Mouse (Mus musculus): ENCODE data around the gene Zp1. TPM values are rescaled to one million over a fixed set of nuclear protein-coding genes. Genes with fewer than 3 reads are reported as not detected.

Gene Zp1
- polyA plus RNA-seq, 1 experiment = 0.05 TPM

GRCm38 (mm10) chr19:10895016-10895528 is 25.4 kb downstream of the Zp1 start, which contains the start of gene Prpf19:
Prpf19 (plus strand) TSS chr19:10895231.
- TF ChIP-seq TCF3 (IDR thresholded peaks at IDR 0.05; ENCODE audit: insufficient read length, low read depth) (no peak), POLR2AphosphoS2 (IDR thresholded peaks at IDR 0.05; ENCODE audit: insufficient read length, low read depth) (peak; percentile 95), MAX (IDR thresholded peaks at IDR 0.05; ENCODE audit: low read depth) (peak; percentile 51), TCF12 (IDR thresholded peaks at IDR 0.05; ENCODE audit: insufficient read depth, poor library complexity, severe bottlenecking) (no peak), E2F4 (IDR thresholded peaks at IDR 0.05; ENCODE audit: insufficient read depth) (peak; percentile 42), POLR2A (IDR thresholded peaks at IDR 0.05; ENCODE audit: insufficient read length, low read depth) (peak; percentile 96), REST (IDR thresholded peaks at IDR 0.05; ENCODE audit: insufficient read depth, insufficient read length) (no peak), CEBPB (IDR thresholded peaks at IDR 0.05; ENCODE audit: insufficient read depth, poor library complexity, severe bottlenecking) (no peak), USF1 (IDR thresholded peaks at IDR 0.05; ENCODE audit: low read depth) (no peak), MYOG (IDR thresholded peaks at IDR 0.05; ENCODE audit: control insufficient read depth in 1 of 3, insufficient read depth in 1 of 3, insufficient read length in 2 of 3, low read depth in 2 of 3) (peak in 2 of 3 experiments; percentile 81 to 88), SRF (IDR thresholded peaks at IDR 0.05; ENCODE audit: control insufficient read depth, insufficient read length, low read depth) (no peak), MYOD1 (IDR thresholded peaks at IDR 0.05; ENCODE audit: control insufficient read depth in 1 of 3, insufficient read length in 2 of 3, low read depth in 2 of 3) (peak in 2 of 3 experiments; percentile 61 to 64)
- Histone ChIP-seq H3K36me3 (ENCODE audit: control insufficient read depth, insufficient read depth) (peaks cover 18% of the 10 kb centered on the region), H3K4me3 (peak within 1 kb of the TSS; percentile 84), H3K4me2 (ENCODE audit: low read depth) (peak within 1 kb of the TSS; percentile 98), H3ac (ENCODE audit: control insufficient read depth, insufficient read length) (peak within 1 kb of the TSS; percentile 80), H3K79me2 (ENCODE audit: control insufficient read depth, insufficient read depth) (peaks cover 35% of the 10 kb centered on the region), H3K27me3 (ENCODE audit: control insufficient read depth, insufficient read depth, insufficient read length) (no peaks in the 10 kb centered on the region)

- TF ChIP-seq MYOG (IDR thresholded peaks at IDR 0.05; ENCODE audit: control insufficient read depth in 1 of 3, insufficient read depth in 1 of 3, insufficient read length in 2 of 3, low read depth in 2 of 3) (no peak), TCF12 (IDR thresholded peaks at IDR 0.05; ENCODE audit: insufficient read depth, poor library complexity, severe bottlenecking) (no peak), REST (IDR thresholded peaks at IDR 0.05; ENCODE audit: insufficient read depth, insufficient read length) (no peak), POLR2AphosphoS2 (IDR thresholded peaks at IDR 0.05; ENCODE audit: insufficient read length, low read depth) (no peak), CEBPB (IDR thresholded peaks at IDR 0.05; ENCODE audit: insufficient read depth, poor library complexity, severe bottlenecking) (no peak), TCF3 (IDR thresholded peaks at IDR 0.05; ENCODE audit: insufficient read length, low read depth) (no peak), E2F4 (IDR thresholded peaks at IDR 0.05; ENCODE audit: insufficient read depth) (no peak), USF1 (IDR thresholded peaks at IDR 0.05; ENCODE audit: low read depth) (no peak), MYOD1 (IDR thresholded peaks at IDR 0.05; ENCODE audit: control insufficient read depth in 1 of 3, insufficient read length in 2 of 3, low read depth in 2 of 3) (no peak), SRF (IDR thresholded peaks at IDR 0.05; ENCODE audit: control insufficient read depth, insufficient read length, low read depth) (no peak), POLR2A (IDR thresholded peaks at IDR 0.05; ENCODE audit: insufficient read length, low read depth) (no peak), MAX (IDR thresholded peaks at IDR 0.05; ENCODE audit: low read depth) (no peak)
- H3K79me2 ChIP-seq (ENCODE audit: control insufficient read depth, insufficient read depth) = peaks cover 19% of the 10 kb centered on the region
- H3K4me3 ChIP-seq = no peak overlapping the region
- no peaks in the 10 kb centered on the region for H3K36me3 ChIP-seq (ENCODE audit: control insufficient read depth, insufficient read depth)
- no peak overlapping the region for H3ac ChIP-seq (ENCODE audit: control insufficient read depth, insufficient read length)
- H3K4me2 ChIP-seq (ENCODE audit: low read depth) = no peak overlapping the region
- H3K27me3 ChIP-seq (ENCODE audit: control insufficient read depth, insufficient read depth, insufficient read length) = no peaks in the 10 kb centered on the region
Observed at GRCm38 (mm10) chr19:10892201-10892600, 28.2 kb downstream of the Zp1 start.

GRCm38 (mm10) chr19:10881426-10882154 is 38.8 kb downstream of the Zp1 start, which contains the start of gene Tmem109:
Tmem109 (minus strand) TSS chr19:10882001.
- Histone ChIP-seq H3K4me3 (peak within 1 kb of the TSS; percentile 57), H3ac (ENCODE audit: control insufficient read depth, insufficient read length) (peak within 1 kb of the TSS; percentile 23), H3K79me2 (ENCODE audit: control insufficient read depth, insufficient read depth) (peaks cover 33% of the 10 kb centered on the region), H3K27me3 (ENCODE audit: control insufficient read depth, insufficient read depth, insufficient read length) (no peaks in the 10 kb centered on the region), H3K36me3 (ENCODE audit: control insufficient read depth, insufficient read depth) (no peaks in the 10 kb centered on the region), H3K4me2 (ENCODE audit: low read depth) (peak within 1 kb of the TSS; percentile 92)
- TF ChIP-seq POLR2AphosphoS2 (IDR thresholded peaks at IDR 0.05; ENCODE audit: insufficient read length, low read depth) = peak; percentile 66
- no peak for TF ChIP-seq USF1 (IDR thresholded peaks at IDR 0.05; ENCODE audit: low read depth)
- no peak for TF ChIP-seq SRF (IDR thresholded peaks at IDR 0.05; ENCODE audit: control insufficient read depth, insufficient read length, low read depth)
- no peak for TF ChIP-seq TCF12 (IDR thresholded peaks at IDR 0.05; ENCODE audit: insufficient read depth, poor library complexity, severe bottlenecking)
- peak; percentile 61 for TF ChIP-seq POLR2A (IDR thresholded peaks at IDR 0.05; ENCODE audit: insufficient read length, low read depth)
- no peak for TF ChIP-seq MYOG (IDR thresholded peaks at IDR 0.05; ENCODE audit: control insufficient read depth in 1 of 3, insufficient read depth in 1 of 3, insufficient read length in 2 of 3, low read depth in 2 of 3)
- no peak for TF ChIP-seq CEBPB (IDR thresholded peaks at IDR 0.05; ENCODE audit: insufficient read depth, poor library complexity, severe bottlenecking)
- no peak for TF ChIP-seq MYOD1 (IDR thresholded peaks at IDR 0.05; ENCODE audit: control insufficient read depth in 1 of 3, insufficient read length in 2 of 3, low read depth in 2 of 3)
- no peak for TF ChIP-seq E2F4 (IDR thresholded peaks at IDR 0.05; ENCODE audit: insufficient read depth)
- no peak for TF ChIP-seq TCF3 (IDR thresholded peaks at IDR 0.05; ENCODE audit: insufficient read length, low read depth)
- peak; percentile 1 for TF ChIP-seq MAX (IDR thresholded peaks at IDR 0.05; ENCODE audit: low read depth)
- no peak for TF ChIP-seq REST (IDR thresholded peaks at IDR 0.05; ENCODE audit: insufficient read depth, insufficient read length)

GRCm38 (mm10) chr19:10880975-10881425 is 39.4 kb downstream of the Zp1 start:
- Histone ChIP-seq H3K4me3 (peak overlapping the region; percentile 57), H3K36me3 (ENCODE audit: control insufficient read depth, insufficient read depth) (no peaks in the 10 kb centered on the region), H3K79me2 (ENCODE audit: control insufficient read depth, insufficient read depth) (peaks cover 37% of the 10 kb centered on the region), H3K27me3 (ENCODE audit: control insufficient read depth, insufficient read depth, insufficient read length) (no peaks in the 10 kb centered on the region), H3ac (ENCODE audit: control insufficient read depth, insufficient read length) (peak overlapping the region; percentile 23), H3K4me2 (ENCODE audit: low read depth) (peak overlapping the region; percentile 92)
- TF ChIP-seq MYOD1 (IDR thresholded peaks at IDR 0.05; ENCODE audit: control insufficient read depth in 1 of 3, insufficient read length in 2 of 3, low read depth in 2 of 3) (peak; percentile 81 to 97 (median 87)), TCF3 (IDR thresholded peaks at IDR 0.05; ENCODE audit: insufficient read length, low read depth) (peak; percentile 87), POLR2AphosphoS2 (IDR thresholded peaks at IDR 0.05; ENCODE audit: insufficient read length, low read depth) (peak; percentile 44), USF1 (IDR thresholded peaks at IDR 0.05; ENCODE audit: low read depth) (no peak), SRF (IDR thresholded peaks at IDR 0.05; ENCODE audit: control insufficient read depth, insufficient read length, low read depth) (no peak), TCF12 (IDR thresholded peaks at IDR 0.05; ENCODE audit: insufficient read depth, poor library complexity, severe bottlenecking) (peak; percentile 94), CEBPB (IDR thresholded peaks at IDR 0.05; ENCODE audit: insufficient read depth, poor library complexity, severe bottlenecking) (no peak), REST (IDR thresholded peaks at IDR 0.05; ENCODE audit: insufficient read depth, insufficient read length) (no peak), E2F4 (IDR thresholded peaks at IDR 0.05; ENCODE audit: insufficient read depth) (no peak), POLR2A (IDR thresholded peaks at IDR 0.05; ENCODE audit: insufficient read length, low read depth) (peak; percentile 34), MYOG (IDR thresholded peaks at IDR 0.05; ENCODE audit: control insufficient read depth in 1 of 3, insufficient read depth in 1 of 3, insufficient read length in 2 of 3, low read depth in 2 of 3) (peak; percentile 93 to 99 (median 96)), MAX (IDR thresholded peaks at IDR 0.05; ENCODE audit: low read depth) (no peak)

Measured in myocyte (in vitro differentiated cells).